Mouse (Mus musculus) thymus, adult 2 months (tissue): ENCODE measurements around the gene Pde5a.

ENCODE experiments used
- CTCF ChIP-seq: fragments of 200-500 bp; IDR thresholded peaks from 2 replicates; pipeline ENCODE4 v1.5.1; 2012; ENCODE audit warnings: mild to moderate bottlenecking, control low read depth, low read length, moderate library complexity, borderline replicate concordance; ENCODE audit not compliant: control insufficient read depth, poor library complexity, insufficient read depth; ENCODE audit errors: extremely low read depth
- POLR2A ChIP-seq: fragments of 200-500 bp; IDR thresholded peaks from 2 replicates; pipeline ENCODE4 v1.6.1; 2012; ENCODE audit warnings: mild to moderate bottlenecking, low read length, control low read depth, moderate library complexity; ENCODE audit not compliant: control insufficient read depth, poor library complexity, insufficient read depth; ENCODE audit errors: extremely low read depth

- TF ChIP-seq POLR2A = no peak
- no peak for TF ChIP-seq CTCF
These were observed 142.8 kb downstream of the Pde5a start for GRCm38 (mm10) chr3:122871596-122871995.
